Comparison of ENCODE assay signal across 8 mouse cellular contexts in genomic region chr2:155517455-155518423, GRCm38 (mm10). TPM values are rescaled to one million over a fixed set of nuclear protein-coding genes. Genes with fewer than 3 reads are reported as not detected.
DNase-seq lines count a peak whose midpoint lies in the region; ATAC-seq lines count a peak whose summit lies in the region.

Gene Acss2, plus strand, starts transcription at chr2:155517948.
Gene Ggt7, minus strand, starts transcription at chr2:155518237.

- intact Hi-C loops in gastrocnemius, postnatal 14 days (cut with DNase I; ENCODE audit: low total_unique reads), result loop anchor here (2.0 kb wide), 1 partner anchor 67 kb away; no protein-coding TSS in a partner anchor
- intact Hi-C loops in left cerebral cortex, postnatal 10 days (cut with DNase I), result loop anchor here (2.0 kb wide), 2 partner anchors 65 to 109 kb away; no protein-coding TSS in a partner anchor

- peak; percentile 91 for ATAC-seq in inflammation-experienced regulatory T-cells, adult 6 months
- peak; percentile 95 for ATAC-seq in megakaryocyte-erythroid progenitor cell, adult 5-6 weeks (replicated peaks; ENCODE audit: low FRiP score, low TSS enrichment, poor library complexity, severe bottlenecking)

- peak; percentile 100 for DNase-seq in adrenal gland, adult (ENCODE audit: inconsistent age in 2 of 2, low spot score in 1 of 2)
- peak; percentile 99 for DNase-seq in embryo, embryonic 10.5 days (ENCODE audit: low spot score)
- peak; percentile 99 for DNase-seq in gastrocnemius, postnatal 14 days
- peak; percentile 96 to 99 for DNase-seq in left cerebral cortex, postnatal 10 days (ENCODE audit: extremely low spot score in 1 of 2, low spot score in 2 of 2)
- DNase-seq in right cerebral cortex, postnatal 25 days, result peak; percentile 98
- DNase-seq in urinary bladder, postnatal 4 days (ENCODE audit: low spot score in 2 of 2), result peak; percentile 96 to 97

RNA-seq across cellular contexts. Expression of gene Acss2, which starts in this region (rescaled TPM):
- total RNA-seq in gastrocnemius, postnatal 14 days (2021), result 10 to 100 TPM; 26.6 to 31.3 TPM
- polyA plus RNA-seq in inflammation-experienced regulatory T-cells, adult 6 months (2017; shearing (Covaris generic)), result 10 to 100 TPM in 2 of 3 experiments, 1 to 10 TPM in 1; 6.9 to 17.6 (median 15.9) TPM
- 10 to 100 TPM; 41.0 to 42.9 TPM for total RNA-seq in left cerebral cortex, postnatal 10 days (2021)
- total RNA-seq in megakaryocyte-erythroid progenitor cell, adult 5-6 weeks (2014; fragmentation: Nextera tagmentation), result 33.7 and 36.7 TPM in 2 replicates
- total RNA-seq in megakaryocyte-erythroid progenitor cell, adult 5-6 weeks (2017), result 27.4 and 37.7 TPM in 2 replicates

RNA-seq across cellular contexts. Expression of gene Ggt7, which starts in this region (rescaled TPM):
- 1 to 10 TPM in 1 of 2 experiments, under 1 TPM in 1; 0.57 to 1.2 TPM for total RNA-seq in gastrocnemius, postnatal 14 days (2021)
- 10 to 100 TPM in 2 of 3 experiments, 1 to 10 TPM in 1; 8.4 to 21.5 (median 17.2) TPM for polyA plus RNA-seq in inflammation-experienced regulatory T-cells, adult 6 months (2017; shearing (Covaris generic))
- total RNA-seq in left cerebral cortex, postnatal 10 days (2021), result 100 to 1,000 TPM; 109 to 111 TPM
- total RNA-seq in megakaryocyte-erythroid progenitor cell, adult 5-6 weeks (2014; fragmentation: Nextera tagmentation), result not detected in 2 replicates
- not detected in 2 replicates for total RNA-seq in megakaryocyte-erythroid progenitor cell, adult 5-6 weeks (2017)

Comparison
In these comparisons a context has a peak if more than half of its experiments do, and no peak if none do; other contexts are left out.
1. Peak in every context shown above with its lines: DNase-seq and ATAC-seq.
2. RNA of gene Ggt7 (total RNA-seq): 109 to 111 TPM in left cerebral cortex, postnatal 10 days; 0.57 to 1.2 TPM in gastrocnemius, postnatal 14 days and not detected in megakaryocyte-erythroid progenitor cell, adult 5-6 weeks; every median in the first group is over 10 times any median in the second.